In genomic region chr3:56698248-56698647, GRCm38 (mm10) we compare ENCODE assay signal across 9 mouse cellular contexts.
DNase-seq lines count a peak whose midpoint lies in the region; ATAC-seq and TF ChIP-seq lines count a peak whose summit lies in the region.
"Had no signal": no experiment of that assay in that cellular context is flagged by ENCODE, and none has a peak within 500 bp of the region (broad histone marks: within the 10 kb centered on the region; RNA-seq: fewer than 3 reads in every experiment).

No protein-coding gene starts in this region.

- intact Hi-C loops in heart, postnatal 14 days (cut with DNase I), result no loop called here

- H3K4me1 ChIP-seq in midbrain, postnatal 0 days (ENCODE audit: insufficient read depth, low read length), result peaks cover 10% of the 10 kb centered on the region; the same call in 1 of the 2 replicates
- H3K4me1 ChIP-seq: lung, embryonic 15.5 days had no signal

- no peaks in the 10 kb centered on the region for H3K9me3 ChIP-seq in midbrain, postnatal 0 days (ENCODE audit: low read length)
- H3K9me3 ChIP-seq: lung, embryonic 15.5 days had no signal

- peak; percentile 96 for ATAC-seq in midbrain, postnatal 0 days (ENCODE audit: low FRiP score)

- no peak overlapping the region for H3K4me3 ChIP-seq in midbrain, postnatal 0 days (ENCODE audit: low read depth, low read length)
- H3K4me3 ChIP-seq: lung, embryonic 15.5 days had no signal

- H3K27me3 ChIP-seq in midbrain, postnatal 0 days (ENCODE audit: insufficient read depth, low read length), result no peaks in the 10 kb centered on the region
- H3K27me3 ChIP-seq: lung, embryonic 15.5 days had no signal

- 5% methylated on average over 1 of the region's 1 CpGs for WGBS in midbrain, postnatal 0 days

- H3K4me2 ChIP-seq in midbrain, postnatal 0 days (ENCODE audit: low read depth, low read length, poor library complexity, severe bottlenecking), result no peak overlapping the region
- H3K4me2 ChIP-seq: lung, embryonic 15.5 days had no signal

- H3K36me3 ChIP-seq in midbrain, postnatal 0 days (ENCODE audit: insufficient read depth, low read length), result no peaks in the 10 kb centered on the region
- H3K36me3 ChIP-seq: lung, embryonic 15.5 days had no signal

- DNase-seq in cerebellum, postnatal 25 days, result peak; percentile 12 to 28
- DNase-seq in cerebellum, adult 18-20 months, result no peak
- DNase-seq in frontal cortex, postnatal 25 days (ENCODE audit: low spot score in 2 of 2), result peak; percentile 6 to 7
- peak; percentile 16 to 26 for DNase-seq in layer of hippocampus, postnatal 10 days (ENCODE audit: low spot score in 2 of 2)
- DNase-seq in midbrain, postnatal 0 days (ENCODE audit: low spot score), result peak; percentile 90
- DNase-seq in urinary bladder, postnatal 10 days (ENCODE audit: low spot score), result no peak
- DNase-seq in heart, postnatal 14 days, result no peak
- no peak for DNase-seq in thymus, postnatal 0 days (ENCODE audit: low spot score)

- peak overlapping the region; percentile 84 for H3K27ac ChIP-seq in midbrain, postnatal 0 days (ENCODE audit: low read depth, low read length)
- H3K27ac ChIP-seq: lung, embryonic 15.5 days had no signal

- no peak overlapping the region; the same call in 1 of the 2 replicates for H3K9ac ChIP-seq in midbrain, postnatal 0 days (replicated peaks; ENCODE audit: low read length, poor library complexity, severe bottlenecking)
- H3K9ac ChIP-seq: lung, embryonic 15.5 days had no signal

- TF ChIP-seq CTCF in midbrain, postnatal 0 days (IDR thresholded peaks at IDR 0.05), result no peak

Comparison
In these comparisons a context has a peak if more than half of its experiments do, and no peak if none do; other contexts are left out.
1. DNase-seq: peak in cerebellum, postnatal 25 days (2 of 2), frontal cortex, postnatal 25 days (2 of 2), layer of hippocampus, postnatal 10 days (2 of 2) and midbrain, postnatal 0 days (single experiment); none in cerebellum, adult 18-20 months (0 of 2), urinary bladder, postnatal 10 days (single experiment), heart, postnatal 14 days (0 of 2) and thymus, postnatal 0 days (single experiment).